Mouse (Mus musculus): ENCODE measurements around the gene Auts2. TPM values are rescaled to one million over a fixed set of nuclear protein-coding genes. Genes with fewer than 3 reads are reported as not detected.

Gene Auts2
- total RNA-seq, 2 experiments from 2014 or later: 24.3 to 29.9 TPM

- no peak for DNase-seq
Measured at GRCm38 (mm10) chr5:132318026-132318765, 224.9 kb downstream of the Auts2 start.

- DNase-seq: no peak
Measured at GRCm38 (mm10) chr5:132316897-132317296, 226.2 kb downstream of the Auts2 start.

DNA sequence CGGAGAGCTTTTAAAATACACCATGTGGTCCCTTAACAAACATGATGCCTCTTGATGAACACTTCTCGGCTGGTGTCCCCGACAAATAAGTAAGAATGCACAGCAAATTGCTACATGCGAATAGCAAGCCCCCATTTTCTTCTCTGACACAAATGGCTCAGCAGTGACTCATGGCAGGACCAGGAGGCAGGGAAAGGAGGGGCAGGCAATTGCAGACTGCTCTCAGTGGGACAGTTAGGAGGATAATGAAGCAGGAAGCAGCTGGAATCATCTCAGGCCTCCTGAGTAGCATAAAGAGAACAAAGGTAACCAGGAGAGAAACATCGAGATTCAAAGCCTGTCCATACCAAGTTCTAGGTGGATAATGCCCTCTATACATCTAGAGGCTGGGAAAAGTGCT, 228.8 kb downstream of the Auts2 start:
- DNase-seq: no peak

DNA sequence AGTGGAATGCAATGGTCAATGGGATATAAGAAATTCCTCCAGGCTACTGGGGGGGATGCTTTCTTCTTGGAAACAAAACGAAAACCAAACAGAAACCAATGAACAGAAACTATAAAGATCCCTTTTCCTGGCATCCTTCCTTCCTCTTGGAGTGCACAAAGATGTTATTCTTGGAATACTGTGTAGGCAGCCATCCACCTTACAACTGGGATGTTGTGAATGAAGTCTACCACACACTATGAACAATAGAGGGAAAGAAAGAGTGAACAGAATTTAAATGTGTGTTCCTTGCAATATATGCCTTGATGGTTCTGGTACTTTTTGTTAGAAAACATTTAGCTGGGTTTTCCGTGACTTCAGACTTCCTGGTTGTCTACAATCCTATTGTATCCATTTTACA, 236.1 kb downstream of the Auts2 start:
- no peak for DNase-seq

DNA sequence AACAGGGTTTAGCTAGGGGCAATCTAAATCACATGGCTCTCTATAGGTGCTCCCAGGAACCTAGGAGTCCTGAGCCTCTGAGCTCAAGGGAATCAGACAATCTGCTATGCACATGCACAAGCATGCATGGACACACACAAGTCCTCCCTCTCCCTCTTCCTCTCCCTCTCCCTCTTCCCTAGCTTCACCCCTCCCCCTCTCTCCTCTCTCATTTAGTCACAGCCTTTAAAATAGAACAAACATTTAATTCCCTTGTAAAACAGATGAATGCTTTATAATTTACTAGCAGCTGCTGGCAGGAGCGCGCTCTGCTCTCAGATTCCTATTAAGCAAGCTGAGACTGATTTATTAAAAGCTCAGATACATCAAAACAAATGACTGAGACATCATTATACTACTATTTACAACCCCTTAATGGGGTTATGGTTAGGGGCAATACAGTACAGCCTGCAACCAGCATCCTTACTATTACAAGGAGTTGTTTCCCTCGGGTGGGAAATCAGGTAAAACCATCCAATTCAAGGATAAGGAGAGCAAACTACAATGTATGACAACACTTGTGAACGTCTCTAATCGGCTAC, 237.7 kb downstream of the Auts2 start:
- DNase-seq: no peak

DNA sequence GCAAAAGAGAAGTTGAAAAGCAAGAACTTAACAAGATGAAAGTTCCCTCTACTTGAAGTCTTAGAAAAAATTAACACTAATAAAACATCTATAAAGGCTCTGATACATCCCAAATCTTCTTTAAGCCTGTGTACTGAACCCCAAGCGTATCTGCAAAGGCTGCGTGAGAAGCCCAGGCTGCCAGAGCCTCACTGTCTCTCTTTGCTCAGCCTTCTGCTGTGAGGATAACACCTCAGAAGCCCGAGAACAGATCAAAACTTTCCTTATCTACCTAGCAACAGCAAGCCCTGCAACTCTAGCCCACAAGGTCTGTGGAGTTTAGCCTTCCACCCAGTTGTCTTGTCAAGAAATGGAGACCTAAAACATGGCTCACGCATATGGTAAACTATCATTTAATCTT, 240.4 kb downstream of the Auts2 start:
- DNase-seq: no peak

DNA sequence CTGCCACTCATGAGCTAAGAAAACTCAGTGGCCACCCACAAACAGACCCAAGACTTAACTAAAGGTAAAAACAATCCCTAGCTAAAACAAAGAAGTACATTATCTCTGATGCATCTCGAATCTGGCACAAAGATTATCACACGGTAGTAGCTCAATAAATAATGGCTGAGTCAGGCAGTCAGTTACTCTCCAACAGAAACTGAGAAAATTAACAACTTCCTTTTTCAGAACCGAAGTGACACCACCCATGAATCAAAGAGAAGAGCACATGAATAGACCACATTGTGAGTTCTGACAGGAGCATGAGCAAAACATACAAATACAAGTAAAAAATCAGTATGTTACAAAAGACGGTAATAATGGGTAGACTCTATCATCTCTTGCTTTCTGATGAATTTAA, 242.3 kb downstream of the Auts2 start:
- no peak for DNase-seq

DNA sequence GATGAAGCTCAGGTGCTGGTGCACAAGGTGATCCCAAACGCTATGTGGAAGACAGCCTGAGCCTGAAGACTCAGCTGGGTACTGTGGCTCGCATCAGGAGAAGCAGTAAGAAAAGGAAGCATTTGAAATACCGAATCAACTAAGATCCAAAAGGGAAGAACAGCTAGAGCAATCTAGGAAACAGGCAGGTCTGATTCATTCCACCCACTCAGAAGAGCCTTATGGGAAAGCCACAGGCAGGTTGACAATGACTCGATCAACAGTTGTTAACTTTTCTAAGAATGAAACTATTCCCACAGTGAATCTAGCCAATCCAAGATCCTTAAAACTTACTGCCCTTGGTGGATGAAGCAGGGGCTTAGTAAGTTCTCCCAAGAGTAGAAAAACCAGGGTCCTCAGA, 243.4 kb downstream of the Auts2 start:
- no peak for DNase-seq

DNA sequence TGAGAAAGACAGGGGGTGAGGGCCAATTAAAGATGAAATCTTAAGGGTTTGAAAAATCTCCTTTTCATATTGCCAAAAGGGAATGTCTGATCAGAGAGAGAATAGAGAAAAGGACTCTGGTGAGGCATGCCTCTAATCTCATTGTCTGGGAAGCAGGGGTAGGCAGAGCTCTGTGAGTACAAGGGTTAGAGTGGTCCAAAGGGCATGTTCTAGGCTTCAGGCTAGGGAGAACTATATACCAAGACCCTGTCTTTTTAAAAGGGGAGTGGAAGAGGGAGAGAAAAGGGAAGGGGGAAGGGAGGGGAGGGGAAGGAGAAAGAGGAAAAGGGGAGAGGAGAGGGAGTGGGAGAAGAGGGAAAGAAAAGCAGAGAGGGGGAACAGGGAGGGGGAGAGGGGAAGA, 244.1 kb downstream of the Auts2 start:
- DNase-seq: no peak

- no peak for DNase-seq
Measured at GRCm38 (mm10) chr5:132297309-132297708, 245.8 kb downstream of the Auts2 start.

GRCm38 (mm10) chr5:132294469-132294868, 248.7 kb downstream of the Auts2 start:
- DNase-seq: no peak

- no peak for DNase-seq
Measured at GRCm38 (mm10) chr5:132292932-132293331, 250.2 kb downstream of the Auts2 start.

GRCm38 (mm10) chr5:132290606-132291535, 252.3 kb downstream of the Auts2 start:
- no peak for DNase-seq

DNA sequence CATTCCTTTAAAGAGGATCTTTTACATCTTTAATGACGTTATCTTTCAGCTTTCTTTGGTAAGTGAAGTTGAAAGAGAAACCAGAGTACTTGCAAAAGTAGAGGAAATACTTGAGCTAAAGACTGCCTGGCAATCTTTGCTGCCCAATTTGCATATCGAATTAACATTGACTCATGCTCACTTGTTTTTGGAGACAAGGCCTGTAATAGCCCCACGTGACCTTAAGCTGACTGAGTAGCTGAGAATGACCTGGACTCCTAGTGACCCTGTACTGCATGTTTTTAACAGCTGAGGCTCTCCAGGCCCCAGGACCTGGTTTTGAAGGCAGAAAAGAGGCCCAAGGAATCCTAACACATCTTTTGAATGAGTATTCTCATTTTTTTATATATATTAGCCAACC, 259.4 kb downstream of the Auts2 start:
- DNase-seq: no peak

GRCm38 (mm10) chr5:132274098-132274898, 268.8 kb downstream of the Auts2 start:
- no peak for DNase-seq

- DNase-seq: no peak
Measured at GRCm38 (mm10) chr5:132272132-132272531, 271.0 kb downstream of the Auts2 start.

- no peak for DNase-seq
Measured at GRCm38 (mm10) chr5:132270896-132271295, 272.2 kb downstream of the Auts2 start.

- DNase-seq: no peak
Measured at GRCm38 (mm10) chr5:132270074-132270473, 273.1 kb downstream of the Auts2 start.

GRCm38 (mm10) chr5:132268351-132268967, 274.7 kb downstream of the Auts2 start:
- DNase-seq: no peak

GRCm38 (mm10) chr5:132265015-132265414, 278.1 kb downstream of the Auts2 start:
- DNase-seq: no peak

- DNase-seq: no peak
Measured at GRCm38 (mm10) chr5:132261750-132262149, 281.4 kb downstream of the Auts2 start.

DNA sequence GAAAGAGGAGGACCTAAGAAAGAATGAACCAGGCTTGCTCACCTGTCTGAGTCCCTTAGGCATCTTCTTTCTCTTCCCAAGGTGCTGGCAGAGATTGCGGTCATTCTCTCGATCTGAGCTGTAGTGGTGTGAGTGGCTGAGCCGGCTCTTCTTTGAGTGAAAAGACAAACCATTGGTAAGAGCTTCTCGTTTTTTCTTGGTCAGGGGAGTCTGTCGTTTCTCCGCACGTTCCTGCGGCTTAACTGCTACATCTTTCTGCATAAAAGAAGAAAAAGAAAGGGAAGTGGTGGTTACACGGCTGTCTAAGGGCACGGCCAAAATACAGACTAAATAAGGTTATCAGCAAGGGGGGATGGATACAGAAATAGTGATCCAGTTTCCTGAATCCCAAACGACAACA, 284.3 kb downstream of the Auts2 start:
- DNase-seq: no peak
